27 mouse cellular contexts compared by ENCODE assay signal in the genomic region with DNA sequence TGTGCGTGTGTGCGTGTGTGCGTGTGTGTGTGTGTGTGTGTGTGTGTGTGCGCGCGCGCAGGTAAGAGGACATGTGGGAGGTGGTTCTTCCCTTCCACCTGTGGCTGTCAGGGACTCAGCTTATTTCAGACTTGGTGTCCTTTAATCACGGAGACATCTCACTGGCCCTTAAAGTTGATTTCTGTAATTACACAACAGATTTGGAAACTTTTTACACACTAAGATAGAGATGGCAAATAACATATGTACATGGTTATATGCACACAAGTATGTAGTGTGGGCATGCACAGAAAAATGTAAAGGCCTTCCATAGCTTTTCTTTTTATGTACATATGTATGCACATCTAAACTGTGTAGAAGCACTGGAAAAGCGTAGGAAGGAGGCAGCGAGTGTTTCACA.
"Had no signal": no experiment of that assay in that cellular context is flagged by ENCODE, and none has a peak within 500 bp of the region (broad histone marks: within the 10 kb centered on the region; RNA-seq: fewer than 3 reads in every experiment).

No protein-coding gene starts in this region.

- DNase-seq: left cerebral cortex, postnatal 4 days; liver; liver, embryonic 13.5 days; liver, postnatal 0 days; lung, adult 18-20 months; lung, adult 2 months; lung, embryonic 14.5 days; lung, postnatal 10 days; lung, postnatal 14 days; lung, postnatal 36 days; lung, postnatal 4 days; midbrain, embryonic 14.5 days had no signal

- H3K4me3 ChIP-seq: limb, embryonic 10.5 days; limb, embryonic 12.5 days; limb, embryonic 13.5 days; limb, embryonic 15.5 days; liver, embryonic 12.5 days; liver, embryonic 13.5 days; liver, embryonic 15.5 days; lung, embryonic 15.5 days; megakaryocyte, embryonic 14.5 days; midbrain, embryonic 10.5 days; midbrain, embryonic 12.5 days; midbrain, embryonic 13.5 days; midbrain, embryonic 15.5 days; myocyte had no signal

- H3K27ac ChIP-seq: limb, embryonic 10.5 days; limb, embryonic 12.5 days; limb, embryonic 13.5 days; limb, embryonic 15.5 days; liver, embryonic 12.5 days; liver, embryonic 13.5 days; liver, embryonic 14.5 days; liver, embryonic 15.5 days; lung, embryonic 15.5 days; macrophage; midbrain, embryonic 10.5 days; midbrain, embryonic 12.5 days; midbrain, embryonic 13.5 days; midbrain, embryonic 15.5 days had no signal
